Mouse (Mus musculus): ENCODE measurements around the gene Tnfaip1. TPM values are rescaled to one million over a fixed set of nuclear protein-coding genes. Genes with fewer than 3 reads are reported as not detected.

Tnfaip1 gene
- polyA plus RNA-seq, 1 experiment from 2014 or later = 66.3 TPM

DNA sequence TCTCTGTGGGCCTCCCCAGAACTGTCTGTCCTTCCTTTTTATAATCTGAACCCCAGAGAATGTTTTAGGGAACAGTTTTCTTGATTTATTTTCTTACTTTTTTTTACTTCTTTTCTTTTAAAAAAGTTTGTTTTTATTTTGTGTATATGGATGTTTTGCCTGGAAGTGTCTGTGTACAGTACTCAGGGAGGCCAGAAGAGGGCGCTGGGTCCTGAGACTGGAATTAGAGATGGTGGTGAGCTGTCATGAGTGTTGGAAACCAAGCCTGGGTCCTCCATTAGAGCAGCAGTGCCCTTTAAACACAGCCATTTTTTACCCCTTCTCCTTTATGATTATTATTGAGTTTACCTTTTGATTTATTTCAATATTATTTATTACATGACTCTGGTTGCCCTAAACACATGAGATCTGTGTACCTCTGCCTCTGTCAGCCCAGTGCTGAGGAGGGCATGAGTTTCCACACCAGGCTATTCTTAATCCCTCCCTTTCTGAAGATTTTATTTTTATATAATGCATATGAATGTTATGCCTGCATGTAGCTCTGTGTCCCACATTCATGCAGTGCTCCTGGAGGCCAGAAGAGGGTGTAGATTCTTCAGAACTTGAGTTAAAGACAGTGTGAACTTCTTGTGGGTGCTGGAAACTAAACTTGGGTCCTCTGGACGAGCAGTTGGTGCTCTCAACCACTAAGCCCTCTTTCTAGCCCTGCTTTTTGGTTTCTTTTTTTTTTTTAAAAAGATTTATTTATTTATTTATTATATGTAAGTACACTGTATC lies 20.4 kb downstream of the Tnfaip1 start:
- ATAC-seq (ENCODE audit: insufficient read depth, low FRiP score, low read depth) = no peak
- H3K4me1 ChIP-seq = peaks cover 5% of the 10 kb centered on the region; the same call in 1 of the 2 replicates
- H3K4me2 ChIP-seq = no peak overlapping the region
- H3K27ac ChIP-seq = no peak overlapping the region
- no peaks in the 10 kb centered on the region for H3K27me3 ChIP-seq (replicated peaks)
- H3K9me3 ChIP-seq = no peaks in the 10 kb centered on the region
- 62% methylated on average over 2 of the region's 2 CpGs for WGBS
- peaks cover 45% of the 10 kb centered on the region for H3K36me3 ChIP-seq
- H3K9ac ChIP-seq = no peak overlapping the region
- no peak overlapping the region for H3K4me3 ChIP-seq (replicated peaks)

DNA sequence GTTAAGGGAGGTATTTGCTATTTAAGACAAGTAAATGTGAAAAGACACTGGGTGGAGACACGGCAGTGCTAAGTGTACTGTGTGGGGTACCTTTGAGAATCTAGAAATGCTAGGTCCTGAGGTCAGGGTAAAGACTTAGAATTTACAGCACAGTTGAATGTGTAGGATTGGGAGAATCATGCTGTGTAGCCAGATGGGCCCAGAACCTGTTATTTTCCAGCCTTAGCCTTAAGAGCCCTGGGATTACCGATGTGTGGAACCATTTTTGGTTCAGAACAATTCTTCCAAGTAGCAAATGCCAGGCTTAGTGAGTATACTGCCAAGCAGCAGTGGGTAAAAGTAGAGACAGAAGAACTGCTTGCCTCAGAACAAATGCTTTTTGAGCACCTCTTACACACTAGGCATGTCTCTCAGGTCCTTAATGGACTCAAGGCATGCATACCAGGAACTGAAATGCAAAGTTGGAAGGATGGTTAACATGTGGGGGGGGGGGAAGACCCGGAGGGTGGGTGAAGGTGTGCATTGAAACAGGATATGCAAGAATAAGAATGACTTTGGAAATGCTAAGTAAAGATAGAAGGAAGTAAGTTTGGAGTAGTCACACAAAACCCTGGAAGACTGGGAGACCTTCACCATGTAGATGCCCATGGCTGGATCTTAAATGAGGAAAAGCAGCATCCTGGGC lies 22.9 kb downstream of the Tnfaip1 start:
- H3K9ac ChIP-seq = peak overlapping the region; percentile 98; the same call in 1 of the 2 replicates
- no peaks in the 10 kb centered on the region for H3K27me3 ChIP-seq (replicated peaks)
- no peak for ATAC-seq (ENCODE audit: insufficient read depth, low FRiP score, low read depth)
- peaks cover 5% of the 10 kb centered on the region; the same call in 1 of the 2 replicates for H3K4me1 ChIP-seq
- H3K36me3 ChIP-seq = peaks cover 38% of the 10 kb centered on the region
- H3K27ac ChIP-seq = no peak overlapping the region
- H3K4me2 ChIP-seq = peak overlapping the region; percentile 87
- H3K4me3 ChIP-seq (replicated peaks) = peak overlapping the region; percentile 96
- H3K9me3 ChIP-seq = no peaks in the 10 kb centered on the region
- 74% methylated on average over 3 of the region's 3 CpGs for WGBS

DNA sequence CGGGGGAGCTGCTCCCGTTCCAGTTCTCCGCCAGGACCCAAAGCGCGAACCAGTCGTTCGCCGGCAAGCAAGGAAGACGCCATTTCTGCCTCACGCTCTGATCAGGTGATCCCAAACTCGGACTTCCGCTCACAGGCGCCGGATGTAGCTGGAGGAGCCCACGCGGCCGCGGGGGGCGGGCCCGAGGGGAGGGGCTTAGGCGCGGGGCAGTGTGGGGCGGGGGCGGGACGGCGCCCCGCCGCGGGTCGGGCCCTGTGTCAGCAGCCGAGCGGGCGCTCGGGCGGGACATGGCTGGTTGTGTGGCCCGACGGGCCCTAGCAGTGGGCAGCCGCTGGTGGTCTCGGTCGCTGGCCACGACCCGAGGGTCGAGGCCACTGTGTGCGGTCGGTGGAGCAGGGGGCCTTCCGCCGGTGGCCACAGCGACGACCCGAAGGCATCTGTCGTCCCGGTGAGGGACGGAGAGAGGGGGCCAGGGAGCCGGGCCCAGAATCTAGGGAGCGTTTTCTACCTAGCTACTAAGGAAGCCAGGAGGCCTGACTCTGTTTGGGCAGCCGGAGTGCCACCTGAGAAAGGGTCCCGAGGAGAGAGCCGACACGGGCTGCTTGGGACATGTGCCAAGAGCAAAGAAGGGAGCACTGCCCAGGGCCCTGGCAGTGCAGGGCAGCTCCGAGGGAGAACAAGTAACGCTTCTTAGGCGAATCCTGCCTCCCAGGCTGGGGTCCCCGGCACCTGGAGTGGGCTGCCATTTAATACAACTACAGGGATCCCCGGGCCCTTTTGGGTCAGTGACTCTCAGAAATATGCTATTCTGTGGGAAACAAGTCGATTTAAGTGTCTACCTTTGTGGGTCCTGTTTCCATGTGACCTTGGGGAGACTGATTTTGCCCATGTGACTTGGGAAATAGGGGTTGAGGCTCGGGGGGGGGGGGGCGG lies 23.8 kb downstream of the Tnfaip1 start, which contains the start of the genes Tmem199 and Poldip2:
TSS of gene Tmem199 (minus strand) at position 148 of the 933 bp plus-strand sequence.
TSS of gene Poldip2 (plus strand) at position 169 of the 933 bp plus-strand sequence.
- H3K9me3 ChIP-seq = no peaks in the 10 kb centered on the region
- ATAC-seq (ENCODE audit: insufficient read depth, low FRiP score, low read depth) = peak; percentile 95
- H3K4me3 ChIP-seq (replicated peaks) = peak within 1 kb of the TSS; percentile 96
- under 1% methylated on average over 66 of the region's 67 CpGs for WGBS
- no peaks in the 10 kb centered on the region for H3K27me3 ChIP-seq (replicated peaks)
- peak within 1 kb of the TSS; percentile 98 for H3K9ac ChIP-seq
- peaks cover 31% of the 10 kb centered on the region for H3K36me3 ChIP-seq
- H3K4me1 ChIP-seq = peaks cover 5% of the 10 kb centered on the region; the same call in 1 of the 2 replicates
- H3K27ac ChIP-seq = peak within 1 kb of the TSS; percentile 70
- peak within 1 kb of the TSS; percentile 87 for H3K4me2 ChIP-seq

DNA sequence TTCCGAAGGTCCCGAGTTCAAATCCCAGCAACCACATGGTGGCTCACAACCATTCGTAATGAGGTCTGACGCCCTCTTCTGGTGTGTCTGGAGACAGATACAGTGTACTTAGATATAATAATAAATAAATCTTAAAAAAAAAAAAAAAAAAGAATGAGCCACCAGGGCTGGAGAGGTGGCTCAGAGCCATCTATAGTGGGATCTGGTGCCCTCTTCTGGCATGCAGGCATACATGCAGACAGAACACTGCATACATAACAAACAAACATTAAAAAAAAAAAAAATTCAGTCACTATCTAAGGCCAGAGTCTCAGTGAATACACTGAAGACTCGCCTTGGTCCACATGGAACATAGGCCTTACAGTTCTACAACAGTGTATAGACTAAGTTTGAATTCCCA lies 27.0 kb downstream of the Tnfaip1 start:
- no peaks in the 10 kb centered on the region for H3K27me3 ChIP-seq (replicated peaks)
- WGBS = 77% methylated on average over 5 of the region's 5 CpGs
- H3K9ac ChIP-seq = no peak overlapping the region
- peaks cover 11% of the 10 kb centered on the region for H3K36me3 ChIP-seq
- H3K27ac ChIP-seq = no peak overlapping the region
- H3K9me3 ChIP-seq = no peaks in the 10 kb centered on the region
- ATAC-seq (ENCODE audit: insufficient read depth, low FRiP score, low read depth) = no peak
- H3K4me1 ChIP-seq = peaks cover 5% of the 10 kb centered on the region; the same call in 1 of the 2 replicates
- no peak overlapping the region for H3K4me3 ChIP-seq (replicated peaks)
- H3K4me2 ChIP-seq = no peak overlapping the region

DNA sequence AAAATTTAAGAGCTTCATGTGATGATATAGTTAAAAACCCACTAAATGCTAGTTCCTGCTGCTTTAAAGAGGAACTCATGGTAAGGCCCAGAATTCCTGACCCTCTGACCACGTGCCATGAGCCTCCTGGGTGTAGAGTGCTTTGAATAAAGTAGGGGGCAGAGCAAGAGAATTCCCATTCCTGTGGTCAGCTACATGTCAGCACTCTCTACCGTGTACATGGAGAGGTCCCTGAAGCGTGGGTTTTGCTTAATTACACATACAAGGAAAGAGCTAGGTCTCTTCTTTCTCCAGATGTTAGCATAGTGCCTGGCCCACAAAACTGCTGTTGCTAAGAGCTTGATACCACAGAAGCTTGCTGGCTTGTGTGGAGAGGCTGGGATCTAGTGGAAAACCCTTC lies 30.7 kb downstream of the Tnfaip1 start:
- Histone ChIP-seq H3K9ac (no peak overlapping the region), H3K9me3 (no peaks in the 10 kb centered on the region), H3K4me1 (no peaks in the 10 kb centered on the region), H3K36me3 (peaks cover 11% of the 10 kb centered on the region), H3K27me3 (replicated peaks) (0 out of 2 replicates have a peak, but pooled peaks cover 5% of the 10 kb centered on the region), H3K4me2 (no peak overlapping the region), H3K4me3 (replicated peaks) (no peak overlapping the region), H3K27ac (no peak overlapping the region)
- 82% methylated on average over 3 of the region's 3 CpGs for WGBS
- ATAC-seq (ENCODE audit: insufficient read depth, low FRiP score, low read depth) = no peak

DNA sequence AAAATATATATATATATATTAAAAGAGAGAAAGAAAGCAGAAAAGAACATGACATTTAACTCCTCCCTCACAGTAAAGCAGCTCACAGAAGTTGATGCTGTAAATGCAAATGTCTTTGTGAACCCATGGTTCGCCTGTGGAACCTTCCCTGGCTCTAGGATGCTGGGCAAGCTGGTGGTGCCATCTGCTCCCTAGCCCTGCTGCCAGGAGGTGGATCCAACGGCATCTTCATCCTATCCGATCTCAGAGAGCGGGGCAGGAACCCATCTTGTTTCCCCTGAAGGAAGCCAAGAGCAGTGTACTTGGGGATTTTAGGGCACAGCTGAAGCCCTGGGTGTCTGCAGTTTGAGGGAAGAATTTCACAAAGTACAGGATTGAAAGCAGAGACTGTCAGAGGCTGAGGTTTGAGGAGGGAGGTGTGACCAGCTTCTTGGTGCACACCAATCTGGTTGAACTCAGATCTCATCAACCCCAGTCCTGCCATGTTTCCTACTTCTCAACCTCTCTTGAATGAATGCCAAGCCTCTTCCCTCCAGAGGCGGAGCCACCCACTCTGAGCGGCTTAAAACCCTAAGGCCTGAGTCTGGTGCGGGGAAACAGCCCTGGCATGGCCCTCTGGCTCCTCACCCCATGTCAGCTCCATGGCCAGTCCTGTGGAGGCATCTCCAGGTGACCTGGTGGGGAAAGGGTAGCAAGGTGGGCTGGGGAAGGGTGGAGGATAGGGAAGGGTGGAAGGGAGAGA lies 33.1 kb downstream of the Tnfaip1 start, which contains the start of gene Sebox:
TSS of gene Sebox (plus strand) at position 539 of the 742 bp plus-strand sequence.
- no peak for ATAC-seq (ENCODE audit: insufficient read depth, low FRiP score, low read depth)
- peaks cover 4% of the 10 kb centered on the region; the same call in 1 of the 2 replicates for H3K36me3 ChIP-seq
- no peak within 1 kb of the TSS for H3K9ac ChIP-seq
- no peak within 1 kb of the TSS for H3K4me2 ChIP-seq
- H3K4me3 ChIP-seq (replicated peaks) = no peak within 1 kb of the TSS
- peaks cover 13% of the 10 kb centered on the region; the same call in 1 of the 2 replicates for H3K27me3 ChIP-seq (replicated peaks)
- 0 out of 2 replicates have a peak, but pooled peaks cover 3% of the 10 kb centered on the region for H3K4me1 ChIP-seq
- H3K27ac ChIP-seq = no peak within 1 kb of the TSS
- 69% methylated on average over 7 of the region's 7 CpGs for WGBS
- no peaks in the 10 kb centered on the region for H3K9me3 ChIP-seq

DNA sequence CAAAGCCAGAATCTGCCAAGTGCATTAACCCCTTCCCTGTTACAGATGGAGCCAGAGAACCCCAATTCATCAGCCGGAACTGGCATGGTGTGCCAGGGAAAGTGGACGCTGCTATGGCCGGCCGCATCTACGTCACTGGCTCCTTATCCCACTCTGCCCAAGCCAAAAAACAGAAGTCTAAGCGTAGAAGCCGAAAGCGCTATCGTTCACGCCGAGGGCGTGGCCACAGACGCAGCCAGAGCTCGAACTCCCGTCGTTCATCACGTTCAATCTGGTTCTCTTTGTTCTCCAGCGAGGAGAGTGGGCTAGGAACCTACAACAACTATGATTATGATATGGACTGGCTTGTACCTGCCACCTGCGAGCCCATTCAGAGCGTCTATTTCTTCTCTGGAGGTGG lies 34.6 kb downstream of the Tnfaip1 start:
- no peaks in the 10 kb centered on the region for H3K9me3 ChIP-seq
- ATAC-seq (ENCODE audit: insufficient read depth, low FRiP score, low read depth) = no peak
- peaks cover 14% of the 10 kb centered on the region for H3K4me1 ChIP-seq
- peaks cover 21% of the 10 kb centered on the region for H3K27me3 ChIP-seq (replicated peaks)
- H3K4me3 ChIP-seq (replicated peaks) = no peak overlapping the region
- no peak overlapping the region for H3K27ac ChIP-seq
- 64% methylated on average over 20 of the region's 20 CpGs for WGBS
- H3K9ac ChIP-seq = no peak overlapping the region
- no peaks in the 10 kb centered on the region for H3K36me3 ChIP-seq
- no peak overlapping the region for H3K4me2 ChIP-seq

DNA sequence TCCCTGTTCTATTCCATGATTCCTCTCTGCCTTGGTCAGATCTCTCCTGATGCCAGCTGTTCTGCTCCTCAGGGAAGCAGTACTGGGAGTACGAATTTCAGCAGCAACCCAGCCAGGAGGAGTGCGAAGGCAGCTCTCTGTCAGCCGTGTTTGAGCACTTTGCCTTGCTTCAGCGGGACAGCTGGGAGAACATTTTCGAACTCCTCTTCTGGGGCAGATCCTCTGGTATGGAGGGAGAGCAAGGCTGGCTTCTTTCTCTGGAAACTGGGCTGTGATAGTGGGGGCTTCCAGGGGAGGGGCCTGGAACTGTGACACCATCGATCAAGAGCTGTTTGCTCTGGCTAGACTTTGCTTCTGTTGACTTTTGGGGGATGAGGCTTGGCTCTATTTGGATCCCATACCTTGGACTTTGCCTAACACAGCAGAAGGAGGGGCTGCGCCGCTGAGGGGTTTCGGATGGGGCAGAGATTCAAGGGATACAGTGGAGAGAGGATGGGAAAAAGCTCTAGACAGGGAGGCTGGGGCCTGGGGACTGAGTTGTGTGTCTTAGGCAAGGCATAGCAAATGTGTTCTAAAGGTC lies 35.4 kb downstream of the Tnfaip1 start:
- Histone ChIP-seq H3K27me3 (replicated peaks) (peaks cover 29% of the 10 kb centered on the region), H3K36me3 (no peaks in the 10 kb centered on the region)
- WGBS = 54% methylated on average over 9 of the region's 9 CpGs

DNA sequence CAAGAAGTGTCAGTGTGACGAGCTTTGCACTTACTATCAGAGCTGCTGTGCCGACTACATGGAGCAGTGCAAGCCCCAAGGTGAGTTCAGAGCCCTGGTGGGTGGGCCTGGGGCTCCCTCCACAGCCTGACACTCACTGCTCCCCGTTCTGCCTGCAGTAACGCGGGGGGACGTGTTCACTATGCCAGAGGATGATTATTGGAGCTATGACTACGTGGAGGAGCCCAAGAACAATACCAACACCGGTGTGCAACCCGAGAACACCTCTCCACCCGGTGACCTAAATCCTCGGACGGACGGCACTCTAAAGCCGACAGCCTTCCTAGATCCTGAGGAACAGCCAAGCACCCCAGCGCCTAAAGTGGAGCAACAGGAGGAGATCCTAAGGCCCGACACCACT lies 36.6 kb downstream of the Tnfaip1 start:
- Histone ChIP-seq H3K36me3 (no peaks in the 10 kb centered on the region), H3K9me3 (no peaks in the 10 kb centered on the region), H3K4me1 (peaks cover 14% of the 10 kb centered on the region), H3K27me3 (replicated peaks) (peaks cover 35% of the 10 kb centered on the region), H3K4me2 (peak overlapping the region; percentile 10; the same call in 1 of the 2 replicates), H3K9ac (no peak overlapping the region), H3K4me3 (replicated peaks) (peak overlapping the region; percentile 11; the same call in 1 of the 2 replicates), H3K27ac (no peak overlapping the region)
- 38% methylated on average over 16 of the region's 16 CpGs for WGBS
- ATAC-seq (ENCODE audit: insufficient read depth, low FRiP score, low read depth) = no peak

More for the DNA sequence above, 35.4 kb downstream of the Tnfaip1 start:
- no peak for ATAC-seq (ENCODE audit: insufficient read depth, low FRiP score, low read depth)
- H3K4me1 ChIP-seq = peaks cover 14% of the 10 kb centered on the region
- no peak overlapping the region for H3K27ac ChIP-seq
- no peak overlapping the region for H3K4me3 ChIP-seq (replicated peaks)
- H3K9me3 ChIP-seq = no peaks in the 10 kb centered on the region
- H3K4me2 ChIP-seq = peak overlapping the region; percentile 3; the same call in 1 of the 2 replicates
- H3K9ac ChIP-seq = no peak overlapping the region

DNA sequence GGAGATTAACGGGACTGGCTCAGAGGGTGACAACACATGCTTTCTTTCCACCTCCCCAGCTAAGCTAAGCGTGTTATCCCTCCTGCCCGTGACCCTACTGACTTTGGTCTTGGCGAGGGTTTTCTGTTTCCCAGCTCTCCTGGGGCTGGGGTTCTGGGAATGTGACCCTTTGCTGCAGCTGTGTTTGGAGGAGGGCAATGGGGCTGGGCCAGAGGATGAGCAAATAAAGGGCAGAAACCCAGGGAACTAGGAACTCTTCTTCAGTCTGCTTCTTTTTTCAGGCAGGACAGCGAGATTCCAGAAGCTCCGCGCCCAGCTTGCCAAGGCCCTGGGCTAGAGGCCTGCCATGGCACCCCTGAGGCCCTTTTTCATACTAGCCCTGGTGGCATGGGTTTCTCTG lies 37.1 kb downstream of the Tnfaip1 start, which contains the start of gene Vtn:
TSS of gene Vtn (plus strand) at position 88 of the 400 bp plus-strand sequence.
- Histone ChIP-seq H3K9ac (no peak within 1 kb of the TSS), H3K4me2 (peak within 1 kb of the TSS; percentile 97), H3K4me3 (replicated peaks) (peak within 1 kb of the TSS; percentile 52), H3K27ac (no peak within 1 kb of the TSS), H3K27me3 (replicated peaks) (peaks cover 35% of the 10 kb centered on the region), H3K36me3 (no peaks in the 10 kb centered on the region), H3K4me1 (peaks cover 14% of the 10 kb centered on the region), H3K9me3 (no peaks in the 10 kb centered on the region)
- 55% methylated on average over 7 of the region's 7 CpGs for WGBS
- no peak for ATAC-seq (ENCODE audit: insufficient read depth, low FRiP score, low read depth)

All from stomach, embryonic 15.5 days (tissue).